Mouse (Mus musculus): Measurements from ENCODE around the gene Clec16a. TPM values are rescaled to one million over a fixed set of nuclear protein-coding genes. Genes with fewer than 3 reads are reported as not detected.

Clec16a gene
- polyA plus RNA-seq, 1 experiment from 2014 or later, result 69.0 TPM

DNA sequence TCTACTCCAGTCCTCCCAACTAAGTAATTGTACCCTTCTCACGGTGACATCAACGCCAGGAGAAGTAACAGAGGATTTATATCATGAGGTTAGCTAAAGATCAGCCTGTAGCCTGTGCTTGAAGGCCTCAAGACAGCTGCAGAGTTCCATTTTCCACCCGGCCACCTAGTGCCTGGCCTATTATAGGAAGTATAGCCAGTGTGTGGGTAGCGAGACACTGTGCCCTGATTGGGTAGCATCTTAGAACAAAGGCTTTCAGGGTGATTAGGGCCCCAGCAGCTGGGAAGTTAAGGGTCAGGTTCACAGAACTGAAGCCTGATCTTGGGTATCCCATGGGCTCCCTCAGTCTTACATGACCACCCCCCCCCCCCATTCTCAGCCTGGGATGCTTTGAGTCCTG is 243.7 kb downstream of the Clec16a start:
- Histone ChIP-seq H3K27me3 (peaks cover 9% of the 10 kb centered on the region), H3K4me2 (no peak overlapping the region), H3K36me3 (no peaks in the 10 kb centered on the region), H3K4me3 (no peak overlapping the region), H3K4me1 (replicated peaks) (peaks cover 24% of the 10 kb centered on the region), H3K9ac (no peak overlapping the region), H3K27ac (replicated peaks) (no peak overlapping the region), H3K9me3 (no peaks in the 10 kb centered on the region)
- 43% methylated on average over 4 of the region's 4 CpGs for WGBS
- no peak for ATAC-seq (ENCODE audit: low read depth)

DNA sequence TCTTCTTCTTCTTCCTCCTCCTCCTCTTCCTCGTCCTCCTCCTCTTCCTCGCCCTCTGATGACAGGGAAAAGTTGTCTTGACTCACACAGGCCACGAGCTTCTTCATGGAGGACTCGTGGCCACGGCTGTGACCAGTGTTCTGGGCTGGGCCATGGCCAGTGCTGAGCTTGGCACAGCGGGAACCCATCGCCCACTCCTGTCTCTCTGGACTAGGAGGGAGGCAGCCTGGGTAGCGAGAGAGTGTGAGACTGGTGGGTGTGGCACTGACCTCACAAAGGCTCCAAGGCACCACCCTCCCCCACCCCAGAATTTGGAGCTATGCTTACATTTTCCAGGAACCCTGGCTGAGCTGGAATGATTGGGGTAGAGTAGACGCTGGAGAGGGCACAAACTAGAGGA is 245.6 kb downstream of the Clec16a start, which contains the start of gene Prm3:
Prm3 (minus strand) TSS at position 213 of the 400 bp plus-strand sequence.
- no peak for ATAC-seq (ENCODE audit: low read depth)

More for the DNA sequence above, 245.6 kb downstream of the Clec16a start, which contains the start of gene Prm3:
- WGBS, result 77% methylated on average over 9 of the region's 9 CpGs
- peaks cover 6% of the 10 kb centered on the region for H3K27me3 ChIP-seq
- H3K36me3 ChIP-seq, result no peaks in the 10 kb centered on the region
- H3K27ac ChIP-seq (replicated peaks), result no peak within 1 kb of the TSS
- H3K4me1 ChIP-seq (replicated peaks), result peaks cover 13% of the 10 kb centered on the region
- H3K4me2 ChIP-seq, result no peak within 1 kb of the TSS
- H3K4me3 ChIP-seq, result no peak within 1 kb of the TSS
- no peak within 1 kb of the TSS for H3K9ac ChIP-seq
- H3K9me3 ChIP-seq, result no peaks in the 10 kb centered on the region

Other genes starting within 250 kb of the Clec16a start
- 5.3 and 5.7 TPM in 2 replicates for gene Emp2, start 231.4 kb upstream of the Clec16a start, polyA plus RNA-seq (2015; fragmentation: Nextera tagmentation; extraction: Ambion mirVana)
- 5.2 and 5.7 TPM in 2 replicates for gene Tekt5, start 149.8 kb upstream of the Clec16a start, polyA plus RNA-seq (2015; fragmentation: Nextera tagmentation; extraction: Ambion mirVana)
- 47.8 and 51.1 TPM in 2 replicates for gene Nubp1, start 133.4 kb upstream of the Clec16a start, polyA plus RNA-seq (2015; fragmentation: Nextera tagmentation; extraction: Ambion mirVana)
- gene Tvp23a, start 98.0 kb upstream of the Clec16a start, polyA plus RNA-seq (2015; fragmentation: Nextera tagmentation; extraction: Ambion mirVana), result 39.2 and 40.5 TPM in 2 replicates
- gene Ciita, start 65.3 kb upstream of the Clec16a start, polyA plus RNA-seq (2015; fragmentation: Nextera tagmentation; extraction: Ambion mirVana), result 0.35 and 0.54 TPM in 2 replicates
- gene Dexi, start 2.3 kb upstream of the Clec16a start, polyA plus RNA-seq (2015; fragmentation: Nextera tagmentation; extraction: Ambion mirVana), result 19.1 and 21.8 TPM in 2 replicates
- 3.7 and 4.2 TPM in 2 replicates for gene Socs1, start 240.2 kb downstream of the Clec16a start, polyA plus RNA-seq (2015; fragmentation: Nextera tagmentation; extraction: Ambion mirVana)
- gene Tnp2, start 243.3 kb downstream of the Clec16a start, polyA plus RNA-seq (2015; fragmentation: Nextera tagmentation; extraction: Ambion mirVana), result not detected in 2 replicates
- not detected in 2 replicates for gene Prm3, start 245.6 kb downstream of the Clec16a start, polyA plus RNA-seq (2015; fragmentation: Nextera tagmentation; extraction: Ambion mirVana)

All from neural tube, embryonic 13.5 days (tissue).